Mouse (Mus musculus) heart, embryonic 14.5 days (tissue): ENCODE data around the gene Fgf3. TPM values are rescaled to one million over a fixed set of nuclear protein-coding genes. Genes with fewer than 3 reads are reported as not detected.
A peak's percentile ranks its signal among the peaks of the same experiment; 100 is the strongest.

Experiments
- ATAC-seq: fragments of 200-750 bp; cut with Nextera tagmentation; 2 replicates; pipeline ENCODE4 v1.8.0; 2017; ENCODE audit warnings: low read depth, moderate TSS enrichment; ENCODE audit not compliant: insufficient number of reproducible peaks, insufficient read depth, low FRiP score
- H3K27ac ChIP-seq, 2 experiments: fragments of 200-500 bp in 1 of 2; fragments of 300-500 bp in 1 of 2; sonication (generic) in 1 of 2; replicated peaks in 1 of 2; 2 replicates each; pipeline ENCODE4 v1.5.1; 2012 to 2014; ENCODE audit warnings: low read depth in 2 of 2, low read length in 2 of 2, control low read depth in 1 of 2, mild to moderate bottlenecking in 1 of 2, mixed read lengths in 1 of 2; ENCODE audit not compliant: control insufficient read depth in 1 of 2, insufficient read depth in 1 of 2
- H3K27me3 ChIP-seq: fragments of 300-500 bp; sonication (generic); 2 replicates; pipeline ENCODE4 v1.6.1; 2014; ENCODE audit warnings: mild to moderate bottlenecking, low read length, control low read depth; ENCODE audit not compliant: control insufficient read depth, insufficient read depth
- H3K36me3 ChIP-seq: fragments of 300-500 bp; sonication (generic); 2 replicates; pipeline ENCODE4 v1.6.1; 2014; ENCODE audit warnings: mild to moderate bottlenecking, control low read depth, low read length, mixed read lengths; ENCODE audit not compliant: control insufficient read depth, insufficient read depth
- H3K4me1 ChIP-seq, 2 experiments: fragments of 200-500 bp in 1 of 2; fragments of 300-500 bp in 1 of 2; sonication (generic) in 1 of 2; 2 replicates each; pipeline ENCODE4 v1.6.1; 2012 to 2014; ENCODE audit warnings: low read length in 2 of 2, control low read depth in 1 of 2, mixed read lengths in 1 of 2; ENCODE audit not compliant: control insufficient read depth in 2 of 2, insufficient read depth in 2 of 2
- H3K4me2 ChIP-seq: fragments of 300-500 bp; sonication (generic); 2 replicates; pipeline ENCODE4 v1.6.1; 2014; ENCODE audit warnings: mild to moderate bottlenecking, low read length
- H3K4me3 ChIP-seq, 2 experiments: fragments of 200-500 bp in 1 of 2; fragments of 300-500 bp in 1 of 2; sonication (generic) in 1 of 2; 2 replicates each; pipeline ENCODE4 v1.5.1; 2012 to 2014; ENCODE audit warnings: low read length in 2 of 2, mild to moderate bottlenecking in 2 of 2, control low read depth in 1 of 2, low read depth in 1 of 2, moderate library complexity in 1 of 2; ENCODE audit not compliant: control insufficient read depth in 1 of 2, insufficient read depth in 1 of 2
- H3K9ac ChIP-seq: fragments of 300-500 bp; sonication (generic); 2 replicates; pipeline ENCODE4 v1.6.1; 2014; ENCODE audit warnings: mild to moderate bottlenecking, low read length
- H3K9me3 ChIP-seq: fragments of 300-500 bp; sonication (generic); 2 replicates; pipeline ENCODE4 v1.6.1; 2016; ENCODE audit warnings: low read length, control low read depth; ENCODE audit not compliant: control insufficient read depth
- WGBS: fragments of 180-500 bp; shearing (Covaris S2); extraction: QIAGEN DNeasy Blood & Tissue Kit; methylation state at CpG from one replicate; pipeline ENCODE4 v1.1.7; 2014; 5-methylcytosine and 5-hydroxymethylcytosine counted together
- polyA plus RNA-seq: library from polyadenylated mRNA; unstranded; fragments of >200 nt; fragmentation: Nextera tagmentation; extraction: Ambion mirVana; gene quantifications from 2 replicates; pipeline ENCODE4 v1.2.1, GENCODE M21; 2014

Fgf3 gene
- polyA plus RNA-seq, 1 experiment from 2014 or later: not detected

GRCm38 (mm10) chr7:144858702-144859101 is 20.8 kb downstream of the Fgf3 start:
- Histone ChIP-seq H3K27me3 (peaks cover 67% of the 10 kb centered on the region), H3K4me3 (no peak overlapping the region), H3K36me3 (no peaks in the 10 kb centered on the region), H3K4me2 (no peak overlapping the region), H3K4me1 (peaks cover 0 to 9% of the 10 kb centered on the region in 2 experiments; a peak in 3 of 4 replicates), H3K27ac (no peak overlapping the region), H3K9ac (no peak overlapping the region), H3K9me3 (no peaks in the 10 kb centered on the region)
- WGBS: 77% methylated on average over 1 of the region's 1 CpGs
- ATAC-seq: no peak

GRCm38 (mm10) chr7:144861056-144861768 is 23.3 kb downstream of the Fgf3 start:
- Histone ChIP-seq H3K27ac (no peak overlapping the region), H3K9me3 (no peaks in the 10 kb centered on the region), H3K9ac (no peak overlapping the region), H3K4me2 (peak overlapping the region; percentile 47), H3K4me3 (peak overlapping the region in 1 of 2 experiments; percentile 27; a peak in 3 of 4 replicates), H3K4me1 (peaks cover 0 to 9% of the 10 kb centered on the region in 2 experiments; a peak in 3 of 4 replicates), H3K27me3 (peaks cover 81% of the 10 kb centered on the region), H3K36me3 (no peaks in the 10 kb centered on the region)
- no peak for ATAC-seq
- 2% methylated on average over 62 of the region's 72 CpGs for WGBS

GRCm38 (mm10) chr7:144861769-144862070 is 23.8 kb downstream of the Fgf3 start:
- peaks cover 84% of the 10 kb centered on the region for H3K27me3 ChIP-seq
- WGBS: under 1% methylated on average over 27 of the region's 28 CpGs
- H3K27ac ChIP-seq: no peak overlapping the region
- ATAC-seq: no peak
- no peak overlapping the region for H3K9ac ChIP-seq
- no peaks in the 10 kb centered on the region for H3K9me3 ChIP-seq
- peak overlapping the region in 1 of 2 experiments; percentile 27; a peak in 3 of 4 replicates for H3K4me3 ChIP-seq
- H3K36me3 ChIP-seq: no peaks in the 10 kb centered on the region
- H3K4me1 ChIP-seq: peaks cover 0 to 9% of the 10 kb centered on the region in 2 experiments; a peak in 3 of 4 replicates
- H3K4me2 ChIP-seq: peak overlapping the region; percentile 47

GRCm38 (mm10) chr7:144862126-144862525 is 24.2 kb downstream of the Fgf3 start:
- no peaks in the 10 kb centered on the region for H3K9me3 ChIP-seq
- no peak overlapping the region for H3K27ac ChIP-seq
- H3K4me3 ChIP-seq: peak overlapping the region in 1 of 2 experiments; percentile 27; a peak in 2 of 4 replicates
- WGBS: 3% methylated on average over 15 of the region's 15 CpGs
- peaks cover 0 to 9% of the 10 kb centered on the region in 2 experiments; a peak in 3 of 4 replicates for H3K4me1 ChIP-seq
- ATAC-seq: no peak
- peaks cover 88% of the 10 kb centered on the region for H3K27me3 ChIP-seq
- H3K9ac ChIP-seq: no peak overlapping the region
- no peaks in the 10 kb centered on the region for H3K36me3 ChIP-seq
- peak overlapping the region; percentile 47; the same call in 1 of the 2 replicates for H3K4me2 ChIP-seq

GRCm38 (mm10) chr7:144862712-144863111 is 24.8 kb downstream of the Fgf3 start:
- no peaks in the 10 kb centered on the region for H3K9me3 ChIP-seq
- no peak overlapping the region for H3K4me2 ChIP-seq
- no peak for ATAC-seq
- H3K27ac ChIP-seq: no peak overlapping the region
- peaks cover 0 to 9% of the 10 kb centered on the region in 2 experiments; a peak in 3 of 4 replicates for H3K4me1 ChIP-seq
- no peaks in the 10 kb centered on the region for H3K36me3 ChIP-seq
- 4% methylated on average over 18 of the region's 18 CpGs for WGBS
- H3K4me3 ChIP-seq: no peak overlapping the region
- H3K9ac ChIP-seq: no peak overlapping the region
- H3K27me3 ChIP-seq: peaks cover 93% of the 10 kb centered on the region

GRCm38 (mm10) chr7:144863196-144863595 is 25.3 kb downstream of the Fgf3 start:
- Histone ChIP-seq H3K9ac (no peak overlapping the region), H3K4me2 (no peak overlapping the region), H3K9me3 (no peaks in the 10 kb centered on the region), H3K4me1 (peaks cover 0 to 9% of the 10 kb centered on the region in 2 experiments; a peak in 3 of 4 replicates), H3K27me3 (peaks cover 88% of the 10 kb centered on the region), H3K4me3 (no peak overlapping the region), H3K27ac (no peak overlapping the region), H3K36me3 (no peaks in the 10 kb centered on the region)
- 4% methylated on average over 11 of the region's 11 CpGs for WGBS
- ATAC-seq: no peak

- Histone ChIP-seq H3K36me3 (no peaks in the 10 kb centered on the region), H3K4me1 (peaks cover 0 to 9% of the 10 kb centered on the region in 2 experiments; a peak in 3 of 4 replicates), H3K9ac (no peak overlapping the region), H3K27me3 (peaks cover 81% of the 10 kb centered on the region), H3K4me2 (no peak overlapping the region), H3K27ac (no peak overlapping the region), H3K4me3 (no peak overlapping the region), H3K9me3 (no peaks in the 10 kb centered on the region)
- WGBS: 55% methylated on average over 3 of the region's 3 CpGs
- no peak for ATAC-seq
These were observed 26.3 kb downstream of the Fgf3 start for GRCm38 (mm10) chr7:144864160-144864670.
